Mouse (Mus musculus) limb, embryonic 14.5 days (tissue): ENCODE measurements around the gene Knstrn. TPM values are rescaled to one million over a fixed set of nuclear protein-coding genes. Genes with fewer than 3 reads are reported as not detected.
A peak's percentile ranks its signal among the peaks of the same experiment; 100 is the strongest.

Source experiments
- ATAC-seq: fragments of 200-750 bp; cut with Nextera tagmentation; 2 replicates; pipeline ENCODE4 v1.8.0; 2017; ENCODE audit warnings: low read depth, moderate number of reproducible peaks, moderate TSS enrichment; ENCODE audit not compliant: low FRiP score
- DNase-seq: peaks from one replicate; pipeline ENCODE4 v3.0.0-alpha.2; 2015; ENCODE audit warnings: low spot score
- H3K27ac ChIP-seq: fragments of 300-500 bp; sonication (generic); replicated peaks from 2 replicates; pipeline ENCODE4 v1.5.1; 2014; ENCODE audit warnings: low read depth, mild to moderate bottlenecking, low read length, moderate library complexity, mixed read lengths
- H3K27me3 ChIP-seq: fragments of 300-500 bp; sonication (generic); 2 replicates; pipeline ENCODE4 v1.6.1; 2014; ENCODE audit warnings: low read length, mixed read lengths; ENCODE audit not compliant: control insufficient read depth, insufficient read depth
- H3K36me3 ChIP-seq: fragments of 300-500 bp; sonication (generic); 2 replicates; pipeline ENCODE4 v1.6.1; 2014; ENCODE audit warnings: mild to moderate bottlenecking, low read length, moderate library complexity, mixed read lengths; ENCODE audit not compliant: control insufficient read depth, insufficient read depth
- H3K4me1 ChIP-seq: fragments of 300-500 bp; sonication (generic); 2 replicates; pipeline ENCODE4 v1.6.1; 2014; ENCODE audit warnings: antibody characterized with exemption, low read length, mixed read lengths; ENCODE audit not compliant: control insufficient read depth, insufficient read depth
- H3K4me2 ChIP-seq: fragments of 300-500 bp; sonication (generic); replicated peaks from 2 replicates; pipeline ENCODE4 v1.6.1; 2014; ENCODE audit warnings: low read depth, mild to moderate bottlenecking, low read length, moderate library complexity; ENCODE audit not compliant: severe bottlenecking
- H3K4me3 ChIP-seq: fragments of 300-500 bp; sonication (generic); replicated peaks from 2 replicates; pipeline ENCODE4 v1.5.1; 2014; ENCODE audit warnings: low read length
- H3K9ac ChIP-seq: fragments of 300-500 bp; sonication (generic); 2 replicates; pipeline ENCODE4 v1.6.1; 2014; ENCODE audit warnings: mild to moderate bottlenecking, low read depth, low read length, moderate library complexity; ENCODE audit not compliant: severe bottlenecking
- H3K9me3 ChIP-seq: fragments of 300-500 bp; sonication (generic); 2 replicates; pipeline ENCODE4 v1.6.1; 2016; ENCODE audit warnings: low read length; ENCODE audit not compliant: control insufficient read depth
- POLR2A ChIP-seq: fragments of 200-500 bp; IDR thresholded peaks from 2 replicates; pipeline ENCODE4 v1.8.0; 2012; ENCODE audit warnings: inconsistent platforms, mild to moderate bottlenecking, moderate library complexity, borderline replicate concordance; ENCODE audit not compliant: insufficient read depth, insufficient read length; ENCODE audit errors: extremely low read depth
- WGBS: fragments of 180-500 bp; shearing (Covaris S2); extraction: QIAGEN DNeasy Blood & Tissue Kit; methylation state at CpG from one replicate; pipeline ENCODE4 v1.1.7; 2014; 5-methylcytosine and 5-hydroxymethylcytosine counted together
- polyA plus RNA-seq, 2 experiments: library from polyadenylated mRNA; depleted of rRNA in 1 of 2; stranded (reverse) in 1 of 2; unstranded in 1 of 2; fragments of >200 nt; fragmentation: Nextera tagmentation in 1 of 2; extraction: Ambion mirVana in 1 of 2; gene quantifications; 2 replicates each; pipeline versions ENCODE4 v1.2.1 to v1.2.3; 2012 to 2014

The Knstrn gene
- polyA plus RNA-seq, 2 experiments, result 67.0 to 81.3 TPM

GRCm38 (mm10) chr2:118778418-118778817 is 35.4 kb upstream of the Knstrn start:
- no peak for TF ChIP-seq POLR2A
- no peak overlapping the region for H3K9ac ChIP-seq
- peaks cover 4% of the 10 kb centered on the region; the same call in 1 of the 2 replicates for H3K4me1 ChIP-seq
- ATAC-seq (no peak), DNase-seq (no peak)
- H3K4me3 ChIP-seq, result no peak overlapping the region
- no peaks in the 10 kb centered on the region for H3K36me3 ChIP-seq
- H3K27ac ChIP-seq, result no peak overlapping the region
- 60% methylated on average over 4 of the region's 4 CpGs for WGBS
- H3K4me2 ChIP-seq, result no peak overlapping the region
- H3K27me3 ChIP-seq, result no peaks in the 10 kb centered on the region
- no peaks in the 10 kb centered on the region for H3K9me3 ChIP-seq

- no peak for TF ChIP-seq POLR2A
- H3K36me3 ChIP-seq, result no peaks in the 10 kb centered on the region
- H3K27me3 ChIP-seq, result no peaks in the 10 kb centered on the region
- ATAC-seq (peak; percentile 21; the same call in 1 of the 2 replicates), DNase-seq (no peak)
- peaks cover 4% of the 10 kb centered on the region; the same call in 1 of the 2 replicates for H3K4me1 ChIP-seq
- peak overlapping the region; percentile 37 for H3K4me3 ChIP-seq
- 11% methylated on average over 10 of the region's 10 CpGs for WGBS
- no peak overlapping the region for H3K9ac ChIP-seq
- no peak overlapping the region for H3K27ac ChIP-seq
- H3K4me2 ChIP-seq, result peak overlapping the region; percentile 70
- H3K9me3 ChIP-seq, result no peaks in the 10 kb centered on the region
Observed at GRCm38 (mm10) chr2:118779065-118779464, 34.7 kb upstream of the Knstrn start.

GRCm38 (mm10) chr2:118779504-118780480 is 34.0 kb upstream of the Knstrn start, which contains the start of gene Disp2:
Gene Disp2 (plus strand): TSS chr2:118779719.
- no peak within 1 kb of the TSS for H3K9ac ChIP-seq
- TF ChIP-seq POLR2A, result no peak
- ATAC-seq (peak; percentile 93), DNase-seq (peak; percentile 89)
- no peaks in the 10 kb centered on the region for H3K27me3 ChIP-seq
- H3K36me3 ChIP-seq, result no peaks in the 10 kb centered on the region
- peak within 1 kb of the TSS; percentile 37 for H3K4me3 ChIP-seq
- peaks cover 4% of the 10 kb centered on the region; the same call in 1 of the 2 replicates for H3K4me1 ChIP-seq
- H3K9me3 ChIP-seq, result no peaks in the 10 kb centered on the region
- peak within 1 kb of the TSS; percentile 70 for H3K4me2 ChIP-seq
- H3K27ac ChIP-seq, result no peak within 1 kb of the TSS
- WGBS, result 14% methylated on average over 38 of the region's 39 CpGs

- H3K4me2 ChIP-seq, result no peak overlapping the region
- DNase-seq, result no peak
- no peaks in the 10 kb centered on the region for H3K9me3 ChIP-seq
- H3K4me3 ChIP-seq, result no peak overlapping the region
- no peak for TF ChIP-seq POLR2A
- no peak overlapping the region for H3K9ac ChIP-seq
- WGBS, result 78% methylated on average over 1 of the region's 1 CpGs
- no peaks in the 10 kb centered on the region for H3K27me3 ChIP-seq
- no peaks in the 10 kb centered on the region for H3K36me3 ChIP-seq
- H3K4me1 ChIP-seq, result peaks cover 4% of the 10 kb centered on the region; the same call in 1 of the 2 replicates
- no peak for ATAC-seq
- no peak overlapping the region for H3K27ac ChIP-seq
Observed at GRCm38 (mm10) chr2:118781115-118781514, 32.7 kb upstream of the Knstrn start.

- DNase-seq, result no peak
- TF ChIP-seq POLR2A, result no peak
- 67% methylated on average over 4 of the region's 4 CpGs for WGBS
- H3K27ac ChIP-seq, result no peak overlapping the region
- peaks cover 4% of the 10 kb centered on the region; the same call in 1 of the 2 replicates for H3K4me1 ChIP-seq
- H3K36me3 ChIP-seq, result no peaks in the 10 kb centered on the region
- no peaks in the 10 kb centered on the region for H3K9me3 ChIP-seq
- H3K4me2 ChIP-seq, result no peak overlapping the region
- no peak overlapping the region for H3K4me3 ChIP-seq
- ATAC-seq, result no peak
- H3K27me3 ChIP-seq, result no peaks in the 10 kb centered on the region
- H3K9ac ChIP-seq, result no peak overlapping the region
Observed at GRCm38 (mm10) chr2:118782303-118782702, 31.5 kb upstream of the Knstrn start.
